Mouse (Mus musculus) midbrain, embryonic 11.5 days (tissue): ENCODE results near the gene Srsf1. TPM values are rescaled to one million over a fixed set of nuclear protein-coding genes. Genes with fewer than 3 reads are reported as not detected.

ENCODE experiments used
- ATAC-seq: fragments of 200-750 bp; cut with Nextera tagmentation; 2 replicates; pipeline ENCODE4 v1.8.0; 2017; ENCODE audit warnings: moderate TSS enrichment, moderate library complexity; ENCODE audit not compliant: low FRiP score
- DNase-seq: peaks from one replicate; pipeline ENCODE4 v3.0.0; 2015; ENCODE audit warnings: low spot score; ENCODE audit errors: missing footprints
- H3K27ac ChIP-seq: fragments of 300-500 bp; sonication (generic); 2 replicates; pipeline ENCODE4 v1.5.1; 2014; ENCODE audit warnings: low read depth, low read length
- H3K27me3 ChIP-seq: fragments of 300-500 bp; sonication (generic); 2 replicates; pipeline ENCODE4 v1.6.1; 2014; ENCODE audit warnings: mild to moderate bottlenecking, low read length, moderate library complexity, mixed read lengths; ENCODE audit not compliant: control insufficient read depth, insufficient read depth
- H3K36me3 ChIP-seq: fragments of 300-500 bp; sonication (generic); 2 replicates; pipeline ENCODE4 v1.6.1; 2014; ENCODE audit warnings: mild to moderate bottlenecking, low read length, moderate library complexity, mixed read lengths; ENCODE audit not compliant: control insufficient read depth, insufficient read depth
- H3K4me1 ChIP-seq: fragments of 300-500 bp; sonication (generic); 2 replicates; pipeline ENCODE4 v1.6.1; 2014; ENCODE audit warnings: low read length; ENCODE audit not compliant: control insufficient read depth, insufficient read depth
- H3K4me2 ChIP-seq: fragments of 300-500 bp; sonication (generic); 2 replicates; pipeline ENCODE4 v1.6.1; 2014; ENCODE audit warnings: mild to moderate bottlenecking, moderate library complexity
- H3K4me3 ChIP-seq: fragments of 300-500 bp; sonication (generic); 2 replicates; pipeline ENCODE4 v1.5.1; 2014; ENCODE audit warnings: low read depth, low read length
- H3K9ac ChIP-seq: fragments of 300-500 bp; sonication (generic); 2 replicates; pipeline ENCODE4 v1.6.1; 2014; ENCODE audit warnings: low read length
- H3K9me3 ChIP-seq: fragments of 300-500 bp; sonication (generic); 2 replicates; pipeline ENCODE4 v1.6.1; 2016; ENCODE audit warnings: low read length; ENCODE audit not compliant: control insufficient read depth
- WGBS: fragments of 180-500 bp; shearing (Covaris S2); extraction: QIAGEN DNeasy Blood & Tissue Kit; methylation state at CpG from one replicate; pipeline ENCODE4 v1.1.7; 2014; 5-methylcytosine and 5-hydroxymethylcytosine counted together
- polyA plus RNA-seq: library from polyadenylated mRNA; unstranded; fragments of >200 nt; fragmentation: Nextera tagmentation; extraction: Ambion mirVana; gene quantifications from 2 replicates; pipeline ENCODE4 v1.2.1, GENCODE M21; 2014

Srsf1 gene
- polyA plus RNA-seq, 1 experiment from 2014 or later: 533 TPM

DNA sequence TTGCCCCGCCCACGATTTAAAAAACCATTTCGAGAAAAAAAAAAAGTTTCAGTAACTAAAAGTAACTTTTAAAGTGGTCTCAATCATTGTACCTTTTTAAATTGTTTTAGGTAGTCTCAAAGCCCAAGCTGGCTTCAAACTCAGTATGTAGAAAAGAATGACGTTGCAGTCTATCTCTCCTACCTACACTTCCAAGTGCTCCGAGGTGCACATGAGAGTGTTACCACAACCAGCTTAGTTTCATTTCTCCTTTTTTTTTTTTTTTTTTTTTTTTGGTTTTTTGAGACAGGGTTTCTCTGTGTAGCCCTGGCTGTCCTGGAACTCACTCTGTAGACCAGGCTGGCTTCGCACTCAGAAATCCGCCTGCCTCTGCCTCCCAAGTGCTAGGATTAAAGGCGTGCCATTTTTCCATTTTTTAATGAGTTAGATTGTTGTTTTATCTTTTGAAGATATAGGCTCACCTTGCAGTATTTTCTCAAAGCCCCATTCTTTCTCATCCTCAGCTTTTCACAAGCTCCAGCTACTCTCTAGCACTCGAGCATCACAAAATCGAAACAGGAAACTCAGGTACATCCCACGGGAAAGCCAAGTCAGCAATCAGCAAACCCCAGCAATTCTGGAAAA is 34.4 kb upstream of the Srsf1 start:
- 91% methylated on average over 11 of the region's 11 CpGs for WGBS
- 0 out of 2 replicates have a peak, but pooled peaks cover 2% of the 10 kb centered on the region for H3K4me1 ChIP-seq
- no peaks in the 10 kb centered on the region for H3K9me3 ChIP-seq
- no peak overlapping the region for H3K27ac ChIP-seq
- no peaks in the 10 kb centered on the region for H3K27me3 ChIP-seq
- ATAC-seq (no peak), DNase-seq (no peak)
- no peak overlapping the region for H3K4me3 ChIP-seq
- no peaks in the 10 kb centered on the region for H3K36me3 ChIP-seq
- no peak overlapping the region for H3K9ac ChIP-seq
- H3K4me2 ChIP-seq: no peak overlapping the region

GRCm38 (mm10) chr11:88013632-88014031 is 33.5 kb upstream of the Srsf1 start:
- Histone ChIP-seq H3K4me1 (0 out of 2 replicates have a peak, but pooled peaks cover 2% of the 10 kb centered on the region), H3K9me3 (no peaks in the 10 kb centered on the region), H3K4me3 (no peak overlapping the region), H3K4me2 (no peak overlapping the region), H3K27ac (no peak overlapping the region), H3K36me3 (no peaks in the 10 kb centered on the region), H3K9ac (no peak overlapping the region), H3K27me3 (no peaks in the 10 kb centered on the region)
- no peak for DNase-seq
- 92% methylated on average over 10 of the region's 10 CpGs for WGBS
- ATAC-seq: no peak

GRCm38 (mm10) chr11:88015161-88015560 is 32.0 kb upstream of the Srsf1 start:
- WGBS: 94% methylated on average over 11 of the region's 11 CpGs
- ATAC-seq: no peak

DNA sequence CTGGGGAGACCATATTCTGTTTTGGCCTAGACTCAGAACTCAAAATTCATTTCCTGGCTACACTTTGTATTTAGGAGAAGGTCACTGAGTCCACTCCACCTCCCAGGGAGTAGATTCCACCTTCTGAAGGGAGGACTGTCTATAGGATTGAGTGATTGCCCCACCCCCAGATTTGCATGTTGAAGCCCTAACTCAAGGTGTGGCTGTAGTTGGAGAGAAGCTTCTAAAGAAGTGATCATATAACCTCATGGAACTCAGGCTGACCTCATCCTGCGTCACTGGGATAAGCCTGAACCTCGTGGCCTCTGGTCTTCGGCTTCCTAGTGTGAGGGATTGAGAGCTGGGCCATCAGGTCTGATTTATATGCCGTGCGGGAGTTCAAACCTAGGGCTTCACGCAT is 31.4 kb upstream of the Srsf1 start:
- DNase-seq (no peak), ATAC-seq (no peak)
- H3K4me3 ChIP-seq: no peak overlapping the region
- no peaks in the 10 kb centered on the region for H3K4me1 ChIP-seq
- H3K9me3 ChIP-seq: no peaks in the 10 kb centered on the region
- no peaks in the 10 kb centered on the region for H3K36me3 ChIP-seq
- no peak overlapping the region for H3K4me2 ChIP-seq
- H3K27me3 ChIP-seq: no peaks in the 10 kb centered on the region
- no peak overlapping the region for H3K27ac ChIP-seq
- 91% methylated on average over 6 of the region's 6 CpGs for WGBS
- H3K9ac ChIP-seq: no peak overlapping the region

More at GRCm38 (mm10) chr11:88015161-88015560, 32.0 kb upstream of the Srsf1 start:
- Histone ChIP-seq H3K4me3 (no peak overlapping the region), H3K27ac (no peak overlapping the region), H3K36me3 (no peaks in the 10 kb centered on the region), H3K9ac (no peak overlapping the region), H3K4me1 (no peaks in the 10 kb centered on the region), H3K4me2 (no peak overlapping the region), H3K27me3 (no peaks in the 10 kb centered on the region), H3K9me3 (no peaks in the 10 kb centered on the region)
- no peak for DNase-seq

DNA sequence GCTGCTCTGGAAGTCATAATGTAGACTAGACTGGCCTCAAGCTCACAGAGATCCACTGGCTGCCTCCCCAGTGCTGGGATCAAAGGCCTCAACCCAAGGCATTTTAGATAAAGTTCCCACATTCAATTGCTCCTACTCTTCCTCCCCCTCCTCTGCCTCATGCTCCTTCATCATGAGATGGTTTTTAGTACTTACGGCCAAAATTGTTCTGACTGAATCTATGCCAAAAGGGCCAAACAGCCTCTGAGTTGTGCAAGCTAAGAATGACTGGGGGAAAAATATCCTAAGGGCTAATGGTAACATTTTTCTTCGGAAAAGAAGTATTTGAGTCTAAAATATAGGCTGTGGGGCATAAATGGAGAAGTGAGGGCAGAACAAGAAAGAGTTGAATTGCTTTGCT is 23.2 kb upstream of the Srsf1 start:
- Histone ChIP-seq H3K9ac (no peak overlapping the region), H3K4me3 (no peak overlapping the region), H3K9me3 (no peaks in the 10 kb centered on the region), H3K36me3 (no peaks in the 10 kb centered on the region), H3K27ac (no peak overlapping the region), H3K4me2 (no peak overlapping the region), H3K27me3 (no peaks in the 10 kb centered on the region), H3K4me1 (peaks cover 12% of the 10 kb centered on the region)
- 93% methylated on average over 2 of the region's 2 CpGs for whole genome bisulfite sequencing
- ATAC-seq (no peak), DNase-seq (no peak)

DNA sequence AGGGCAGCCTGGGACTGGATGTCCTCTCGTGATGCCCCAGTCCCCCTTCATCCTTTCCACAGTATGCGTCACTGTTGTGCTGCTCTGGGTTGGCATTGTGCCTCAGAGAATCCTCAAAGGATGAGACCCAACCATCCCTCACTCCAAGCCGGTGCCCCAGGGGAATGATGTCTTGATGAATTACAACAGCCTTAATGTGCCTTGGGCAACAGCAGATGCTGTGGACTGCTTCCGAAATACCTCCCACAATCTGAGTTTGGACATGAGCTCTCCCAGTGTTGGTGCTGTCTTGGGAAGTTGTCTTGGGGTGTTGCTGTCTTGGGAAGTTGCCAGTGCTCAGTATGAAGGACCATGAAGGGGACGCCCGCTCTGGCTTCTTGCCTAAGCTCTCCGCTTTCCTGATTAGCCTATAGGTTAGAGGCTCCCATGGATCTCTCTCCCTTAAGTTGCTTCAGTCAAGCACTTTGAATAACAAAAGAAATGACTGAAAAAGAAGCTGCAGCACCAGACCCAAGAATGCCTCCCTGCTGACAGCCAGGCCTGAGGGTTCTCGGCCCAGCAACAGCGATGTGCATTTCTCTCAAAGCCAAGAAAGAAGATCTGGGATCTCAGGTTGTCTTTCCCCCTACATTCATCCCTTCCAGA is 19.7 kb upstream of the Srsf1 start:
- ATAC-seq (no peak), DNase-seq (no peak)
- Histone ChIP-seq H3K4me3 (no peak overlapping the region), H3K4me1 (peaks cover 12% of the 10 kb centered on the region), H3K4me2 (no peak overlapping the region), H3K36me3 (no peaks in the 10 kb centered on the region), H3K9ac (no peak overlapping the region), H3K9me3 (no peaks in the 10 kb centered on the region), H3K27ac (peak overlapping the region; percentile 40), H3K27me3 (no peaks in the 10 kb centered on the region)
- WGBS: 47% methylated on average over 9 of the region's 9 CpGs

DNA sequence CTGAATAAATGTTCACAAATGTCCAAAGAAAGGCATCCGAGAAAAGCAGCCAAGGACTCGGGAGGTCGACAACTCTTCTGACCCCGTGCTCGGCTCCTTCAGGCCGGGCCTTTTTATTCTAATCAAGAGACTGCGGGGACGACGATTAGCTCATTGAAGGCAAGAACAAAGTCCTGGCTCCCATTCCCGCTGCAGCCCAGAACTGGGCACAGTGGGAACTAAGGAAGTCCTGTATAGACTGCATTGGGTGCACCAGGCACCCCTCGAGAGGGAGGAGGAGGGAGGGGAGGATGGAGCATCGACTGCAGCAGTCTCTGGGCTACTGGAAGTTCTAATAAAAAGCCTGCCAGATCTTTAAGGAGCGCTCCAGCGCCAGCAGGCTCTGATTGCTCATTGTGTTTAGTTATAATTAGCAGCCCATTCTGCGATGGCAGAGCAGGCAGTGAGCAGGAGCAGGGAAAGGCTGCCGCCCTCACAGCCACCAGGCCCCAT is 18.9 kb upstream of the Srsf1 start:
- peaks cover 12% of the 10 kb centered on the region for H3K4me1 ChIP-seq
- H3K27ac ChIP-seq: peak overlapping the region; percentile 44; the same call in 1 of the 2 replicates
- DNase-seq: peak; percentile 89
- H3K9ac ChIP-seq: peak overlapping the region; percentile 44; the same call in 1 of the 2 replicates
- 0 out of 2 replicates have a peak, but pooled peaks have one; percentile 48 for ATAC-seq
- no peaks in the 10 kb centered on the region for H3K27me3 ChIP-seq
- WGBS: 7% methylated on average over 16 of the region's 16 CpGs
- H3K9me3 ChIP-seq: no peaks in the 10 kb centered on the region
- no peaks in the 10 kb centered on the region for H3K36me3 ChIP-seq
- H3K4me3 ChIP-seq: no peak overlapping the region
- no peak overlapping the region; the same call in 1 of the 2 replicates for H3K4me2 ChIP-seq

DNA sequence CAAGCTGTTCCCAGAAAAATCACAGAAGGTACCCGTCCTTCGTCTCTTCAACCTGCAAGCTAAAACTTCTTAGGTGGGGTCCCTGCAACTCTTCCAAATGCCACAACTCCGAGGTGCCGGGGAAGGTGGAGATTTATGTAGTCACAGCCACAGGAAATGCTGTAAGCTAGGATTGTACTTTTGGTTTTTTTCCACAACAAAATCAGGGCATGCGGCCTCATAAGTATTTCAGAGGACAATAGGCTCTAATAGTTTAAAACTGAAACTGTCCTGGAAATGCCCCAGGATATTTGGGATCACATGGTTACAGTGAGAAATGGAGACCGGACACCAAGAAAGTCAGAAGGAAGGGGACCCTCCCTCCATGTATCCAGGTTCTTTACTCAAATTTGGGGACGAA is 17.0 kb upstream of the Srsf1 start:
- Histone ChIP-seq H3K9ac (no peak overlapping the region), H3K4me1 (peaks cover 12% of the 10 kb centered on the region), H3K27me3 (no peaks in the 10 kb centered on the region), H3K4me3 (no peak overlapping the region), H3K36me3 (no peaks in the 10 kb centered on the region), H3K9me3 (no peaks in the 10 kb centered on the region), H3K27ac (no peak overlapping the region), H3K4me2 (no peak overlapping the region)
- WGBS: 92% methylated on average over 7 of the region's 7 CpGs
- no peak for DNase-seq
- no peak for ATAC-seq

DNA sequence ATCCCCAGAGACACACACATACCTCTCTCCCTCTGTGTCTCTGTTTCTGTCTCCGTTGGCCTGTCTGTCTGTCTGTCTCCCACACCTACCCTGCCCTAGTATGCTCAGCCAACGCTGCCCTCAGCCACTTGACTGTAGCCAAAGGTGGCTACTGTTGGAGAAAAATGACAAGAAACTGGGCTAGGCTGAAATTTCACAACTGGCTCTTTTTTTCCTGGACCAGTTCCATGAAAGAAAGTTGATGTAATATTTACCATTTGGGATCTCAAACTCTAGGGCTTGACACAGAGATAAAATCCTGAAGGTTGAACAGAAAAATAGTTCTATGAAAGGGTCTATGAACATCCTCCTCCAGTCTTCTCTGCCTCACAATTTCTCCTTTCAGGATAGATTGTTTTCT is 16.3 kb upstream of the Srsf1 start:
- peaks cover 12% of the 10 kb centered on the region for H3K4me1 ChIP-seq
- no peak overlapping the region for H3K27ac ChIP-seq
- H3K4me3 ChIP-seq: no peak overlapping the region
- no peaks in the 10 kb centered on the region for H3K27me3 ChIP-seq
- no peaks in the 10 kb centered on the region for H3K9me3 ChIP-seq
- H3K36me3 ChIP-seq: no peaks in the 10 kb centered on the region
- H3K9ac ChIP-seq: no peak overlapping the region
- 93% methylated on average over 2 of the region's 2 CpGs for WGBS
- H3K4me2 ChIP-seq: no peak overlapping the region
- no peak for DNase-seq
- no peak for ATAC-seq
